Mouse (Mus musculus) bone marrow, adult 2 months (tissue): ENCODE measurements around the gene Inpp4b.

Experiments used
- CTCF ChIP-seq: fragments of 200-500 bp; IDR thresholded peaks from 2 replicates; pipeline ENCODE4 v1.5.1; 2011; ENCODE audit warnings: low read length, control low read depth; ENCODE audit not compliant: control insufficient read depth, insufficient read depth
- POLR2A ChIP-seq: fragments of 200-500 bp; IDR thresholded peaks from 2 replicates; pipeline ENCODE4 v1.6.1; 2011; ENCODE audit warnings: low read depth, mild to moderate bottlenecking, control low read depth, low read length, borderline replicate concordance; ENCODE audit not compliant: control insufficient read depth

DNA sequence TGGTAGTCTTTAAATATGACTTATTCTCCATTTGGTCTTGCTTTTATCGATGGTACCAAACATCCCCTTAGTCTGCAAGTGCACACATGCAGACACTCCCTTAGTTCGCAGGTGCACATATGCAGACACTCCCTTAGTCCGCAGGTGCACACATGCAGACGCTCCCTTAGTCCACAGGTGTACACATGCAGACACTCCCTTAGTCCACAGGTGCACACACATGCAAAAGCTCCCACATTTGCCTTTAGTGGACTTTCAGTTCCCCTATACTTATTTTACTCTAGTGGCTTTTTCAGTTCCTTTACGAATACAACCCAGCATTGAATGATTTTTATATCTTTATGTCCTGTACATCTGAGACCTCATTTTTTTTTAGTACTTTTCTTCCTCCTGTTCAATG, 11.1 kb downstream of the Inpp4b start:
- TF ChIP-seq CTCF = no peak
- no peak for TF ChIP-seq POLR2A
